Mouse (Mus musculus): ENCODE results near the gene Atp2b2.

GRCm38 (mm10) chr6:113852318-113852717, 190.1 kb downstream of the Atp2b2 start:
- no peak for TF ChIP-seq CTCF (IDR thresholded peaks at IDR 0.05; ENCODE audit: insufficient read depth, low read length)
- TF ChIP-seq POLR2A (IDR thresholded peaks at IDR 0.05; ENCODE audit: borderline replicate concordance, extremely low read depth, low read depth, low read length): no peak

Data from lung, adult 2 months (tissue).